ENCODE assay signal across 21 mouse cellular contexts in the genomic region with DNA sequence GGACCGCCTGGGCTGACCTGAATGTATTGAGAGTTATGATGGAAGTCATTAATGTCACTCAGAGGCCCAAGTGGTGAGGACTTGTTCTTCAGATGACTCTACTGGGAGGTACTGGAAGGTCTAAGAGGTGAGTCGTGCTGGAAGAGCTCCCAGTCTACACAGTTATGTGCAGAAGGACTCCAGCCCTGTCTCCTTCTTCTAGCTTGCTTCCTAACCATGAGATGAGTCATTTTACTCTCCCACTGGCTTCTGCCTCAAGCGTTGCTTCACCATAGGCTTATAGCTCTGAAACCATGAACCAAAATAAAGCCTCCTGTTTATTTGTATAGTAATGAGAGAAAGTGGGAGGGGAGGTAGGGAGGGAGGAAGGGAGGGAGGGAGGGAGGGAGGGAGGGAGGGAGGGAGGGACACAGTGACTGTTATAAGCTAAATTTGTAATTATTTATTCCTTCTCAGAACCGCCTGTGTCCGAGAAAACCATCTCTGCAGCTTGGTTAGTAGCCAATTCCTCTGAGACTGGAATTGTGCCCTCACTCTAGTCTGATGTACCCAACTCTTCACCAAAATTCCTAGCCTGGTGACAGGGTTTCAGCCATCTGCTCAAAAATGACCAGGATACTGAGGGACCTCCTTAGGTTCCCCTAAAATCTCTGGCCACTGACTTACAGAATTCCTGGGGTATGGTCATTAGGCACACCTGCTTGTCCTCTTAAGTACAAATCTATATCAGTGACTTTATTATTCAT.
DNase-seq lines count a peak whose midpoint lies in the region; ATAC-seq and TF ChIP-seq lines count a peak whose summit lies in the region.
"Had no signal": no experiment of that assay in that cellular context is flagged by ENCODE, and none has a peak within 500 bp of the region (broad histone marks: within the 10 kb centered on the region; RNA-seq: fewer than 3 reads in every experiment).

No protein-coding gene starts in this region.

- no peaks in the 10 kb centered on the region for H3K4me1 ChIP-seq in liver, postnatal 0 days (ENCODE audit: insufficient read depth)
- H3K4me1 ChIP-seq: forebrain, embryonic 12.5 days; liver, embryonic 12.5 days; midbrain, embryonic 10.5 days had no signal

- no peak for TF ChIP-seq EP300 in liver, postnatal 0 days (IDR thresholded peaks at IDR 0.05; ENCODE audit: low read depth)

- H3K4me3 ChIP-seq in liver, postnatal 0 days (ENCODE audit: low read depth, low read length): no peak overlapping the region
- H3K4me3 ChIP-seq: forebrain, embryonic 12.5 days; left cerebral cortex, adult 2 months; liver, embryonic 12.5 days; midbrain, embryonic 10.5 days had no signal

- no peaks in the 10 kb centered on the region for H3K9me3 ChIP-seq in liver, postnatal 0 days (ENCODE audit: low read length)
- H3K9me3 ChIP-seq: forebrain, embryonic 12.5 days; liver, embryonic 12.5 days; midbrain, embryonic 10.5 days had no signal

- DNase-seq in cerebellum, postnatal 4 days (ENCODE audit: low spot score in 2 of 2): no peak
- peak; percentile 10 for DNase-seq in adipocyte (ENCODE audit: low spot score)
- DNase-seq in cerebellum, adult 9-10 months: peak; percentile 70
- DNase-seq in fibroblast of lung, adult 2 months (ENCODE audit: low read depth): peak; percentile 56
- DNase-seq in left cerebral cortex, adult 8-10 months (ENCODE audit: low spot score in 2 of 2): no peak
- DNase-seq in heart, adult 9 months (ENCODE audit: low spot score in 2 of 2): no peak
- DNase-seq in liver, postnatal 0 days: no peak
- DNase-seq: adrenal gland, adult 2 months; gastrocnemius, postnatal 14 days; kidney, adult 2 months; kidney, postnatal 25 days; layer of hippocampus, adult 9-11 months; lung, embryonic 14.5 days; right cerebral cortex, adult 18-20 months had no signal

- H3K27me3 ChIP-seq in liver, postnatal 0 days (ENCODE audit: insufficient read depth, low read length): no peaks in the 10 kb centered on the region
- H3K27me3 ChIP-seq: forebrain, embryonic 12.5 days; liver, embryonic 12.5 days had no signal

- no peak overlapping the region for H3K4me2 ChIP-seq in liver, postnatal 0 days (ENCODE audit: low read depth, low read length)
- H3K4me2 ChIP-seq: forebrain, embryonic 12.5 days; liver, embryonic 12.5 days; lung, embryonic 14.5 days had no signal

- 79% methylated on average over 5 of the region's 5 CpGs for WGBS in liver, postnatal 0 days (ENCODE audit: insufficient replicate concordance)

- H3K36me3 ChIP-seq in liver, postnatal 0 days (replicated peaks; ENCODE audit: insufficient read depth, low read length): no peaks in the 10 kb centered on the region
- H3K36me3 ChIP-seq: forebrain, embryonic 12.5 days; liver, embryonic 12.5 days; midbrain, embryonic 10.5 days had no signal

- TF ChIP-seq CTCF in liver, postnatal 0 days (IDR thresholded peaks at IDR 0.05; ENCODE audit: low read depth): no peak

- no peak overlapping the region for H3K27ac ChIP-seq in liver, postnatal 0 days (ENCODE audit: low read depth)
- H3K27ac ChIP-seq: forebrain, embryonic 12.5 days; left cerebral cortex, adult 2 months; liver, embryonic 12.5 days; macrophage; midbrain, embryonic 10.5 days; stomach, postnatal 0 days had no signal

- ATAC-seq in cerebellum, adult (ENCODE audit: insufficient number of reproducible peaks, low FRiP score, low TSS enrichment): peak; percentile 47
- ATAC-seq in liver, postnatal 0 days: no peak
- ATAC-seq: liver, embryonic 12.5 days had no signal

- H3K9ac ChIP-seq in liver, postnatal 0 days (replicated peaks): no peak overlapping the region
- H3K9ac ChIP-seq: forebrain, embryonic 12.5 days; liver, embryonic 12.5 days; lung, embryonic 14.5 days had no signal

Comparison
In these comparisons a context has a peak if more than half of its experiments do, and no peak if none do; other contexts are left out.
1. DNase-seq: peak in adipocyte (single experiment), cerebellum, adult 9-10 months (single experiment) and fibroblast of lung, adult 2 months (single experiment); none in cerebellum, postnatal 4 days (0 of 2), left cerebral cortex, adult 8-10 months (0 of 2), heart, adult 9 months (0 of 2) and liver, postnatal 0 days (single experiment).